Mouse (Mus musculus) ES-E14 (cell line): ENCODE results near the gene Spty2d1.

Source experiments
- HCFC1 ChIP-seq: IDR thresholded peaks from 2 replicates; pipeline ENCODE4 v1.6.1; 2012; ENCODE audit warnings: low read length, inconsistent platforms, borderline replicate concordance; ENCODE audit not compliant: insufficient read depth
- MAFK ChIP-seq: IDR thresholded peaks from 2 replicates; pipeline ENCODE4 v1.6.1; 2014; ENCODE audit warnings: mild to moderate bottlenecking, low read depth, low read length, inconsistent platforms; ENCODE audit not compliant: insufficient read depth
- ZNF384 ChIP-seq: IDR thresholded peaks from 2 replicates; pipeline ENCODE4 v1.6.1; 2012; ENCODE audit warnings: low read depth, low read length, inconsistent platforms

DNA sequence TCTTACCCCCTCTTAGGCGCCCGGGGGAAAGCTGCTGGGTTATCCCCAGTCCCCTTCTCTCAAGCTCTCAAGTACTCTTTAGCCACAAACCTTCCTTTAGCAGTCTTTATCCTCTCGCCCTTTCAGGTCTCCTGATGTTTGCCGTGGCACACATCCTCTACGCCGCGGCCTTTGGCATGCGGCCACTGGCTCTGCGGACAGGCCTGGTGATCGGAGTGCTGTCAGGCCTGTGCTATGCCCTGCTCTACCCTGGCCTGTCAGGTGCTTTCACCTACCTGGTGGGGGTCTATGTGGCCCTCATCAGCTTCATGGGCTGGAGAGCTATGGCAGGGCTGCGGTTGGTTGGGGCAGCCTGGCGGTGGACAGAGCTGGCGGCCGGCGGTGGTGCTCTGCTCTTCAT, 45.1 kb upstream of the Spty2d1 start:
- TF ChIP-seq HCFC1 (no peak), MAFK (no peak), ZNF384 (no peak)
